Mouse (Mus musculus): Measurements from ENCODE around the gene Nudt15.
"Not testable (repeated sequence)": the region's sequence is repeated elsewhere in the genome, so short reads cannot be mapped to it uniquely, and the experiment has no call there.

The Nudt15 gene

GRCm38 (mm10) chr14:73548051-73548450, at the start of gene Nudt15:
TSS of gene Nudt15 (minus strand) at chr14:73548242.
- DNase-seq = no peak

- DNase-seq = no peak
Observed at GRCm38 (mm10) chr14:73592166-73592565, 44.1 kb upstream of the Nudt15 start.

- DNase-seq = no peak
Observed at GRCm38 (mm10) chr14:73588080-73588479, 40.0 kb upstream of the Nudt15 start.

GRCm38 (mm10) chr14:73576336-73576735, 28.3 kb upstream of the Nudt15 start:
- DNase-seq = no peak

GRCm38 (mm10) chr14:73574053-73574452, 26.0 kb upstream of the Nudt15 start:
- no peak for DNase-seq

- DNase-seq = no peak
Observed at GRCm38 (mm10) chr14:73571143-73571542, 23.1 kb upstream of the Nudt15 start.

GRCm38 (mm10) chr14:73569831-73570230, 21.8 kb upstream of the Nudt15 start:
- DNase-seq = not testable (repeated sequence)

GRCm38 (mm10) chr14:73553122-73553696, 5.2 kb upstream of the Nudt15 start:
- DNase-seq = no peak

GRCm38 (mm10) chr14:73552341-73553121, 4.5 kb upstream of the Nudt15 start:
- peak; percentile 98 for DNase-seq

- DNase-seq = no peak
Observed at GRCm38 (mm10) chr14:73551164-73551563, 3.1 kb upstream of the Nudt15 start.

GRCm38 (mm10) chr14:73550732-73551131, 2.7 kb upstream of the Nudt15 start:
- no peak for DNase-seq

GRCm38 (mm10) chr14:73550291-73550690, 2.2 kb upstream of the Nudt15 start:
- no peak for DNase-seq

GRCm38 (mm10) chr14:73547034-73547433, 1.0 kb downstream of the Nudt15 start:
- no peak for DNase-seq

- DNase-seq = no peak
Observed at GRCm38 (mm10) chr14:73543781-73544180, 4.3 kb downstream of the Nudt15 start.

- DNase-seq = no peak
Observed at GRCm38 (mm10) chr14:73535641-73536040, 12.4 kb downstream of the Nudt15 start.

GRCm38 (mm10) chr14:73533755-73534465, 14.1 kb downstream of the Nudt15 start:
- DNase-seq = no peak

GRCm38 (mm10) chr14:73528661-73529060, 19.4 kb downstream of the Nudt15 start:
- not testable (repeated sequence) for DNase-seq

GRCm38 (mm10) chr14:73524766-73525448, 23.1 kb downstream of the Nudt15 start, which contains the start of gene Sucla2:
TSS of gene Sucla2 (plus strand) at chr14:73525319.
- DNase-seq = peak; percentile 95

GRCm38 (mm10) chr14:73524136-73524535, 23.9 kb downstream of the Nudt15 start:
- no peak for DNase-seq

- peak; percentile 98 for DNase-seq
Observed at GRCm38 (mm10) chr14:73509765-73510423, 38.1 kb downstream of the Nudt15 start, which contains the start of gene Med4. TSS of gene Med4 (plus strand) at chr14:73510025.

GRCm38 (mm10) chr14:73508630-73509395, 39.2 kb downstream of the Nudt15 start:
- no peak for DNase-seq
